ENCODE assay signal across 27 mouse cellular contexts in the genomic region with DNA sequence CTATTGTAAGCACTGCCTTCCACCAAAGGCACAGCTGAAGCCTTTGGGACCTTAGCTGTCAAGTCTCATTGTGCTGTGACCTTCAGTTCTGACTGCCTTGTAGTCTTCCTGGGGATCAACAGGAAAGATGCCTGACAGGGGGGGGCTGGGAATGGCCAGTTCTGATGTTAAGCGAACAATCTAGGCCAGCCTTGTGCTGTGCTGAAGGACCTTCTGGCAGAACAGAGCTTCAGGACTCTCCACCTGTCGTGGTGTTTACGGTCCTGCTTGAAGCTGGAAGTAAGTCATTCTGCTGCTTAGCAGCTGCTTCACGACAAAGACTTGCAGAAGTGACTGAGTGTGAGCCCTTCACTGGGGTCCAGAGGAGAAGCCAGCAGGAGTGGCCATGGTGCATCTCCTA.
DNase-seq lines count a peak whose midpoint lies in the region; ATAC-seq and TF ChIP-seq lines count a peak whose summit lies in the region.
"Had no signal": no experiment of that assay in that cellular context is flagged by ENCODE, and none has a peak within 500 bp of the region (broad histone marks: within the 10 kb centered on the region; RNA-seq: fewer than 3 reads in every experiment).

No protein-coding gene starts in this region.

- peak; percentile 62; the same call in 1 of the 2 replicates for TF ChIP-seq EP300 in ES-Bruce4 (IDR thresholded peaks at IDR 0.05; ENCODE audit: insufficient read depth, low read depth, low read length)

- H3K9me3 ChIP-seq in limb, embryonic 14.5 days (ENCODE audit: control insufficient read depth, low read length) = no peaks in the 10 kb centered on the region
- H3K9me3 ChIP-seq in limb, embryonic 10.5 days (replicated peaks) = no peaks in the 10 kb centered on the region
- no peaks in the 10 kb centered on the region for H3K9me3 ChIP-seq in ES-Bruce4 (replicated peaks; ENCODE audit: control insufficient read depth, insufficient read depth, low read length, poor library complexity, severe bottlenecking)
- H3K9me3 ChIP-seq: forebrain, embryonic 15.5 days; G1E; kidney, embryonic 15.5 days; limb, embryonic 13.5 days; midbrain, embryonic 13.5 days had no signal

- no peak overlapping the region for H3K27ac ChIP-seq in limb, embryonic 14.5 days (replicated peaks; ENCODE audit: low read depth, low read length)
- no peak overlapping the region for H3K27ac ChIP-seq in limb, embryonic 10.5 days
- H3K27ac ChIP-seq in ES-Bruce4 (ENCODE audit: insufficient read depth, low read length) = no peak overlapping the region
- H3K27ac ChIP-seq in small intestine, adult 2 months (ENCODE audit: insufficient read depth, low read depth, low read length) = peak overlapping the region; percentile 76
- H3K27ac ChIP-seq: forebrain, embryonic 15.5 days; gastrocnemius, adult 2 months; hindbrain, embryonic 14.5 days; kidney, embryonic 15.5 days; left cerebral cortex, adult 2 months; limb, embryonic 13.5 days; liver, embryonic 12.5 days; midbrain, embryonic 13.5 days had no signal

- H3K4me1 ChIP-seq in limb, embryonic 14.5 days (ENCODE audit: control insufficient read depth, insufficient read depth, low read length) = peaks cover 14% of the 10 kb centered on the region
- peaks cover 20% of the 10 kb centered on the region for H3K4me1 ChIP-seq in limb, embryonic 10.5 days
- H3K4me1 ChIP-seq in ES-Bruce4 (ENCODE audit: control insufficient read depth, insufficient read depth, low read length) = peaks cover 7% of the 10 kb centered on the region
- peaks cover 27% of the 10 kb centered on the region; the same call in 1 of the 2 replicates for H3K4me1 ChIP-seq in small intestine, adult 2 months (ENCODE audit: control insufficient read depth, insufficient read depth, insufficient read length, low read length)
- H3K4me1 ChIP-seq: liver, embryonic 12.5 days had no signal

- no peak overlapping the region for H3K9ac ChIP-seq in limb, embryonic 14.5 days (ENCODE audit: low read depth, low read length, severe bottlenecking)
- H3K9ac ChIP-seq in ES-Bruce4 (ENCODE audit: low read depth, poor library complexity, severe bottlenecking) = no peak overlapping the region
- H3K9ac ChIP-seq: forebrain, embryonic 15.5 days; hindbrain, embryonic 14.5 days; kidney, embryonic 15.5 days; limb, embryonic 13.5 days; liver, embryonic 12.5 days; liver, postnatal 0 days; midbrain, embryonic 13.5 days had no signal

- ATAC-seq in limb, embryonic 14.5 days (ENCODE audit: low FRiP score, low read depth) = 0 out of 2 replicates have a peak, but pooled peaks have one; percentile 19
- ATAC-seq: forebrain, embryonic 15.5 days; liver, embryonic 12.5 days; liver, postnatal 0 days; midbrain, embryonic 13.5 days had no signal

- no peak for TF ChIP-seq CTCF in ES-Bruce4 (IDR thresholded peaks at IDR 0.05; ENCODE audit: low read depth, low read length)
- no peak for TF ChIP-seq CTCF in small intestine, adult 2 months (IDR thresholded peaks at IDR 0.05; ENCODE audit: extremely low read depth, insufficient read length, insufficient replicate concordance, low read depth, low read length)

- H3K4me3 ChIP-seq in limb, embryonic 14.5 days (replicated peaks; ENCODE audit: low read length) = no peak overlapping the region
- H3K4me3 ChIP-seq in limb, embryonic 10.5 days = no peak overlapping the region
- H3K4me3 ChIP-seq in ES-Bruce4 (ENCODE audit: low read depth, low read length) = no peak overlapping the region
- H3K4me3 ChIP-seq in small intestine, adult 2 months (ENCODE audit: low read depth, low read length) = no peak overlapping the region
- H3K4me3 ChIP-seq: forebrain, embryonic 15.5 days; gastrocnemius, adult 2 months; kidney, embryonic 15.5 days; left cerebral cortex, adult 2 months; limb, embryonic 13.5 days; liver, embryonic 12.5 days; megakaryocyte, embryonic 14.5 days; midbrain, embryonic 13.5 days had no signal

- no peak for TF ChIP-seq POLR2A in limb, embryonic 14.5 days (IDR thresholded peaks at IDR 0.05; ENCODE audit: borderline replicate concordance, extremely low read depth, insufficient read depth, insufficient read length)
- TF ChIP-seq POLR2A in ES-Bruce4 (IDR thresholded peaks at IDR 0.05; ENCODE audit: insufficient read depth, low read length) = no peak
- TF ChIP-seq POLR2A in small intestine, adult 2 months (IDR thresholded peaks at IDR 0.05; ENCODE audit: low read depth, low read length) = no peak

- no peak overlapping the region for H3K4me2 ChIP-seq in limb, embryonic 14.5 days (replicated peaks; ENCODE audit: low read depth, low read length, severe bottlenecking)
- H3K4me2 ChIP-seq: forebrain, embryonic 15.5 days; hindbrain, embryonic 14.5 days; kidney, embryonic 15.5 days; limb, embryonic 13.5 days; liver, embryonic 12.5 days; midbrain, embryonic 13.5 days had no signal

- WGBS in limb, embryonic 14.5 days = 61% methylated on average over 4 of the region's 4 CpGs
- whole genome bisulfite sequencing in limb, embryonic 10.5 days = 82% methylated on average over 4 of the region's 4 CpGs
- WGBS in small intestine, adult 2 months = 59% methylated on average over 4 of the region's 4 CpGs

- no peaks in the 10 kb centered on the region for H3K36me3 ChIP-seq in limb, embryonic 14.5 days (ENCODE audit: control insufficient read depth, insufficient read depth, low read length)
- no peaks in the 10 kb centered on the region for H3K36me3 ChIP-seq in limb, embryonic 10.5 days
- 0 out of 2 replicates have a peak, but pooled peaks cover 2% of the 10 kb centered on the region for H3K36me3 ChIP-seq in ES-Bruce4 (ENCODE audit: control insufficient read depth, insufficient read depth, low read length, poor library complexity, severe bottlenecking)
- H3K36me3 ChIP-seq in small intestine, adult 2 months (ENCODE audit: control insufficient read depth, insufficient read depth, low read length) = peaks cover 13% of the 10 kb centered on the region
- H3K36me3 ChIP-seq: forebrain, embryonic 15.5 days; G1E; kidney, embryonic 15.5 days; limb, embryonic 13.5 days; liver, embryonic 12.5 days; midbrain, embryonic 13.5 days had no signal

- DNase-seq in limb, embryonic 14.5 days (ENCODE audit: low spot score) = no peak
- no peak for DNase-seq in limb, embryonic 10.5 days (ENCODE audit: low spot score)
- peak; percentile 14 for DNase-seq in ES-CJ7 (ENCODE audit: low read depth, low spot score)
- DNase-seq in ovary, postnatal 14 days (ENCODE audit: low spot score) = no peak
- DNase-seq: adrenal gland, postnatal 14 days; B cell, adult 2 months; cerebellum, adult 11 months; cerebellum, adult 9-10 months; cerebellum, postnatal 36 days; gastrocnemius, adult 2 months; gastrocnemius, postnatal 36 days; heart, adult 18-20 months; heart, postnatal 4 days; kidney, adult 18-20 months; kidney, postnatal 25 days; liver, postnatal 0 days had no signal

- H3K27me3 ChIP-seq in limb, embryonic 14.5 days (ENCODE audit: control insufficient read depth, insufficient read depth, low read length) = no peaks in the 10 kb centered on the region
- H3K27me3 ChIP-seq in limb, embryonic 10.5 days (ENCODE audit: low read depth, poor library complexity, severe bottlenecking) = no peaks in the 10 kb centered on the region
- H3K27me3 ChIP-seq in ES-Bruce4 (ENCODE audit: control insufficient read depth, insufficient read depth, low read length, poor library complexity, severe bottlenecking) = no peaks in the 10 kb centered on the region
- no peaks in the 10 kb centered on the region for H3K27me3 ChIP-seq in small intestine, adult 2 months (ENCODE audit: control insufficient read depth, insufficient read depth, low read length)
- H3K27me3 ChIP-seq: forebrain, embryonic 15.5 days; kidney, embryonic 15.5 days; limb, embryonic 13.5 days; liver, embryonic 12.5 days; megakaryocyte, embryonic 14.5 days; midbrain, embryonic 13.5 days had no signal
